Mouse (Mus musculus) liver, embryonic 13.5 days (tissue): Measurements from ENCODE around the gene Uqcr10. TPM values are rescaled to one million over a fixed set of nuclear protein-coding genes. Genes with fewer than 3 reads are reported as not detected.
A peak's percentile ranks its signal among the peaks of the same experiment; 100 is the strongest.

Experiments used
- ATAC-seq: fragments of 200-750 bp; cut with Nextera tagmentation; 2 replicates; pipeline ENCODE4 v1.8.0; 2017; ENCODE audit warnings: low read depth, mild to moderate bottlenecking, moderate number of reproducible peaks, moderate library complexity
- DNase-seq: peaks from one replicate; pipeline ENCODE4 v3.0.0; 2022
- H3K27ac ChIP-seq: fragments of 300-500 bp; sonication (generic); 2 replicates; pipeline ENCODE4 v1.5.1; 2015; ENCODE audit warnings: moderate library complexity, mild to moderate bottlenecking, inconsistent platforms
- H3K27me3 ChIP-seq: fragments of 300-500 bp; sonication (generic); 2 replicates; pipeline ENCODE4 v1.6.1; 2015; ENCODE audit warnings: mild to moderate bottlenecking, inconsistent platforms
- H3K36me3 ChIP-seq: fragments of 300-500 bp; sonication (generic); 2 replicates; pipeline ENCODE4 v1.6.1; 2015; ENCODE audit warnings: mild to moderate bottlenecking, inconsistent platforms
- H3K4me1 ChIP-seq: fragments of 300-500 bp; sonication (generic); replicated peaks from 2 replicates; pipeline ENCODE4 v1.6.1; 2015; ENCODE audit warnings: inconsistent platforms
- H3K4me2 ChIP-seq: fragments of 300-500 bp; sonication (generic); 2 replicates; pipeline ENCODE4 v1.6.1; 2015; ENCODE audit warnings: inconsistent platforms, mild to moderate bottlenecking, moderate library complexity
- H3K4me3 ChIP-seq: fragments of 300-500 bp; sonication (generic); replicated peaks from 2 replicates; pipeline ENCODE4 v1.5.1; 2015; ENCODE audit warnings: mild to moderate bottlenecking, inconsistent platforms
- H3K9ac ChIP-seq: fragments of 300-500 bp; sonication (generic); 2 replicates; pipeline ENCODE4 v1.6.1; 2015; ENCODE audit warnings: mild to moderate bottlenecking, inconsistent platforms
- H3K9me3 ChIP-seq: fragments of 300-500 bp; sonication (generic); replicated peaks from 2 replicates; pipeline ENCODE4 v1.6.1; 2016; ENCODE audit warnings: inconsistent platforms
- WGBS: fragments of 180-500 bp; shearing (Covaris S2); methylation state at CpG from one replicate; pipeline ENCODE4 v1.1.7; 2015; ENCODE audit not compliant: insufficient replicate concordance; 5-methylcytosine and 5-hydroxymethylcytosine counted together
- polyA plus RNA-seq: library from polyadenylated mRNA; unstranded; fragments of >200 nt; fragmentation: Nextera tagmentation; extraction: Ambion mirVana; gene quantifications from 2 replicates; pipeline ENCODE4 v1.2.1, GENCODE M21; 2015

Gene Uqcr10
- polyA plus RNA-seq, 1 experiment from 2014 or later: 723 TPM

- Histone ChIP-seq H3K36me3 (peaks cover 5% of the 10 kb centered on the region; the same call in 1 of the 2 replicates), H3K4me3 (no peak overlapping the region), H3K9ac (no peak overlapping the region), H3K9me3 (no peaks in the 10 kb centered on the region), H3K4me1 (peaks cover 3% of the 10 kb centered on the region; the same call in 1 of the 2 replicates), H3K27me3 (0 out of 2 replicates have a peak, but pooled peaks cover 3% of the 10 kb centered on the region), H3K4me2 (no peak overlapping the region), H3K27ac (no peak overlapping the region)
- ATAC-seq (no peak), DNase-seq (no peak)
- WGBS: 43% methylated on average over 11 of the region's 11 CpGs
Measured at GRCm38 (mm10) chr11:4688632-4689380, 15.3 kb downstream of the Uqcr10 start.

GRCm38 (mm10) chr11:4687874-4688273, 16.3 kb downstream of the Uqcr10 start:
- H3K4me3 ChIP-seq: no peak overlapping the region
- H3K9me3 ChIP-seq: no peaks in the 10 kb centered on the region
- H3K4me1 ChIP-seq: peaks cover 7% of the 10 kb centered on the region; the same call in 1 of the 2 replicates
- DNase-seq (no peak), ATAC-seq (no peak)
- no peak overlapping the region for H3K27ac ChIP-seq
- peaks cover 12% of the 10 kb centered on the region for H3K36me3 ChIP-seq
- no peak overlapping the region for H3K9ac ChIP-seq
- H3K27me3 ChIP-seq: 0 out of 2 replicates have a peak, but pooled peaks cover 3% of the 10 kb centered on the region
- no peak overlapping the region for H3K4me2 ChIP-seq
- 50% methylated on average over 3 of the region's 3 CpGs for WGBS

GRCm38 (mm10) chr11:4687027-4687426, 17.1 kb downstream of the Uqcr10 start:
- 0 out of 2 replicates have a peak, but pooled peaks cover 3% of the 10 kb centered on the region for H3K27me3 ChIP-seq
- 58% methylated on average over 3 of the region's 3 CpGs for WGBS
- DNase-seq: no peak

DNA sequence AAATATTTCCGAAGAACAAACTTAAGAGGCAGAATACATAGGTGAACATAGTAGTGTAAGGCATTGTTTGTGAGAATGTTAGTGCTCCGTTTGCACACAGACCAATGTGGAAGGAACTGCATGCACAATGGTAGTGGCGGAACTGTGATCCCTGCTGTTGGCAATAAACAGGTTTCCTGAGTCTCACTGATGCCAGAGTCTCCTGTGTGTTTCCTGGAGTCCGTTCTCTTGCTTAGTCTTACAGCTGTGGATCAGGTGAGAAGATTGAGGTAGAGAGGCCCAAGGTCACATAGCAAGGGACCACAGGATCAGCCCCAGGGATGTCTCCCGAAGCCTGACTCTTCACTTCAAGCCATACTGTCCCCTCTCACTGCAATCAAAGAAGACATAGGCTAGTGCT, 18.6 kb downstream of the Uqcr10 start:
- ATAC-seq (no peak), DNase-seq (no peak)
- Histone ChIP-seq H3K27me3 (no peaks in the 10 kb centered on the region), H3K27ac (no peak overlapping the region), H3K4me1 (peaks cover 7% of the 10 kb centered on the region; the same call in 1 of the 2 replicates), H3K9ac (no peak overlapping the region), H3K4me2 (no peak overlapping the region), H3K9me3 (no peaks in the 10 kb centered on the region), H3K4me3 (no peak overlapping the region), H3K36me3 (peaks cover 34% of the 10 kb centered on the region)
- 72% methylated on average over 5 of the region's 5 CpGs for WGBS

More at GRCm38 (mm10) chr11:4687027-4687426, 17.1 kb downstream of the Uqcr10 start:
- Histone ChIP-seq H3K9ac (no peak overlapping the region), H3K36me3 (peaks cover 19% of the 10 kb centered on the region), H3K9me3 (no peaks in the 10 kb centered on the region), H3K27ac (no peak overlapping the region), H3K4me2 (no peak overlapping the region), H3K4me3 (no peak overlapping the region), H3K4me1 (peaks cover 7% of the 10 kb centered on the region; the same call in 1 of the 2 replicates)
- no peak for ATAC-seq

DNA sequence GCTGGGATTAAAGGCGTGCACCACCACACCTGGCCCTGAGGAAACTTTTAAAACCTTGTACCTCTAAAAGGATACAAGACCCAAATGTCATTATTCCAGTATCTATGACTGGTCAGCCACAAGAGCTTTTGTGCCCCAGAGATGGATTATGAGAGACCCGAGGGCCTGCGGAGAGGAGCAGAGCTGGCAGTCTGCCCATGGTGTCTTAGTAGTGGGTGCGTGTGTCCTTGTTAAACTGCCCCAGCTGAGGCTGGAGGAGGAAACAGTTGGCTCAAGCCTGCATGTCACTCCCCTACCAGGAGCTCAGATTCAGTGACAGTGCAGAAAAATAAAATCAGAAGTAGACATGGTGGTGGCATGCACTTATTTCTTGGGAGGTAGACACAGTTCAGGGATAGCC, 19.1 kb downstream of the Uqcr10 start:
- no peak overlapping the region for H3K4me2 ChIP-seq
- H3K36me3 ChIP-seq: peaks cover 39% of the 10 kb centered on the region
- DNase-seq: no peak
- H3K27ac ChIP-seq: no peak overlapping the region
- no peak overlapping the region for H3K4me3 ChIP-seq
- H3K9me3 ChIP-seq: no peaks in the 10 kb centered on the region
- H3K9ac ChIP-seq: no peak overlapping the region
- WGBS: 76% methylated on average over 4 of the region's 4 CpGs
- no peaks in the 10 kb centered on the region for H3K27me3 ChIP-seq
- no peak for ATAC-seq
- peaks cover 7% of the 10 kb centered on the region; the same call in 1 of the 2 replicates for H3K4me1 ChIP-seq

GRCm38 (mm10) chr11:4684186-4684585, 20.0 kb downstream of the Uqcr10 start:
- WGBS: 60% methylated on average over 6 of the region's 6 CpGs
- H3K27ac ChIP-seq: peak overlapping the region; percentile 14; the same call in 1 of the 2 replicates
- H3K4me2 ChIP-seq: no peak overlapping the region
- H3K36me3 ChIP-seq: peaks cover 48% of the 10 kb centered on the region
- peaks cover 7% of the 10 kb centered on the region; the same call in 1 of the 2 replicates for H3K4me1 ChIP-seq
- ATAC-seq (no peak), DNase-seq (no peak)
- H3K9ac ChIP-seq: no peak overlapping the region
- no peaks in the 10 kb centered on the region for H3K9me3 ChIP-seq
- H3K27me3 ChIP-seq: no peaks in the 10 kb centered on the region
- no peak overlapping the region for H3K4me3 ChIP-seq

- Histone ChIP-seq H3K36me3 (peaks cover 54% of the 10 kb centered on the region), H3K27ac (peak overlapping the region; percentile 14; the same call in 1 of the 2 replicates), H3K9ac (no peak overlapping the region), H3K4me1 (peaks cover 9% of the 10 kb centered on the region; the same call in 1 of the 2 replicates), H3K4me3 (no peak overlapping the region), H3K9me3 (no peaks in the 10 kb centered on the region), H3K4me2 (no peak overlapping the region), H3K27me3 (no peaks in the 10 kb centered on the region)
- ATAC-seq (no peak), DNase-seq (no peak)
- WGBS: 58% methylated on average over 6 of the region's 6 CpGs
Measured at GRCm38 (mm10) chr11:4683516-4683915, 20.6 kb downstream of the Uqcr10 start.

- 85% methylated on average over 3 of the region's 3 CpGs for WGBS
- ATAC-seq (no peak), DNase-seq (no peak)
- peaks cover 43% of the 10 kb centered on the region for H3K4me1 ChIP-seq
- H3K9ac ChIP-seq: no peak overlapping the region
- no peak overlapping the region for H3K4me3 ChIP-seq
- H3K9me3 ChIP-seq: no peaks in the 10 kb centered on the region
- no peak overlapping the region for H3K4me2 ChIP-seq
- no peaks in the 10 kb centered on the region for H3K27me3 ChIP-seq
- no peak overlapping the region for H3K27ac ChIP-seq
- H3K36me3 ChIP-seq: peaks cover 78% of the 10 kb centered on the region
Measured at GRCm38 (mm10) chr11:4680126-4680525, 24.0 kb downstream of the Uqcr10 start.

DNA sequence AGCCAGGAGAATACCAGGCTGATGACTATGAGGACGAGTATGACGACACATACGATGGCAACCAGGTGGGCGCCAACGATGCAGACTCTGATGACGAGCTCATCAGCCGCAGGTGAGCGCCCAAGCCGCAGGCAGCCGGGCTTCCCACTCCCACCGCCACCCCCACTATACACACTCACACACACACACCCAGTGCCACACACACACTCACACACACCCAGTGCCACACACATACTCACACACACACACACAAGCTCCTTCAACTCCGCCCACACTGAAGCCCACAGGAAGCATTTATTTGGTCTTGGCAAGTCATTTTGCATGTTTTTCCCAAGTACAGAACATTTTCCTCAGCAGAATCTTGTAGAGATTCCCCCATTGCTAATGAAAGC, 24.7 kb downstream of the Uqcr10 start:
- Histone ChIP-seq H3K9me3 (no peaks in the 10 kb centered on the region), H3K9ac (no peak overlapping the region), H3K27me3 (no peaks in the 10 kb centered on the region), H3K4me1 (peaks cover 49% of the 10 kb centered on the region), H3K4me2 (no peak overlapping the region), H3K4me3 (no peak overlapping the region), H3K27ac (no peak overlapping the region; the same call in 1 of the 2 replicates), H3K36me3 (peaks cover 84% of the 10 kb centered on the region)
- WGBS: 89% methylated on average over 12 of the region's 12 CpGs
- ATAC-seq: no peak
- DNase-seq: no peak

GRCm38 (mm10) chr11:4678700-4679440, 25.3 kb downstream of the Uqcr10 start:
- Histone ChIP-seq H3K4me1 (peaks cover 48% of the 10 kb centered on the region), H3K27me3 (no peaks in the 10 kb centered on the region), H3K9ac (no peak overlapping the region), H3K36me3 (peaks cover 80% of the 10 kb centered on the region), H3K4me3 (no peak overlapping the region), H3K27ac (peak overlapping the region; percentile 93), H3K4me2 (no peak overlapping the region), H3K9me3 (no peaks in the 10 kb centered on the region)
- 80% methylated on average over 13 of the region's 13 CpGs for WGBS
- no peak for DNase-seq
- no peak for ATAC-seq

GRCm38 (mm10) chr11:4677250-4677872, 26.8 kb downstream of the Uqcr10 start:
- Histone ChIP-seq H3K9me3 (no peaks in the 10 kb centered on the region), H3K9ac (peak overlapping the region; percentile 64), H3K4me2 (peak overlapping the region; percentile 51), H3K36me3 (peaks cover 82% of the 10 kb centered on the region), H3K4me1 (peaks cover 47% of the 10 kb centered on the region), H3K27ac (peak overlapping the region; percentile 93), H3K4me3 (no peak overlapping the region), H3K27me3 (no peaks in the 10 kb centered on the region)
- peak; percentile 100 for ATAC-seq
- DNase-seq: peak; percentile 88
- WGBS: 24% methylated on average over 7 of the region's 7 CpGs
